12 mouse cellular contexts compared by ENCODE assay signal in genomic region chr13:21181996-21182395, GRCm38 (mm10). TPM values are rescaled to one million over a fixed set of nuclear protein-coding genes. Genes with fewer than 3 reads are reported as not detected.
DNase-seq lines count a peak whose midpoint lies in the region; ATAC-seq and TF ChIP-seq lines count a peak whose summit lies in the region.
"Had no signal": no experiment of that assay in that cellular context is flagged by ENCODE, and none has a peak within 500 bp of the region (broad histone marks: within the 10 kb centered on the region; RNA-seq: fewer than 3 reads in every experiment).

No protein-coding gene starts in this region.

- ATAC-seq in erythroblast, adult 5-6 weeks (replicated peaks; ENCODE audit: low FRiP score, poor library complexity, severe bottlenecking) = no peak
- no peak for ATAC-seq in liver, embryonic 13.5 days (ENCODE audit: low read depth)

- WGBS in liver, embryonic 13.5 days (ENCODE audit: insufficient replicate concordance) = 75% methylated on average over 7 of the region's 7 CpGs

- H3K4me3 ChIP-seq in erythroblast, embryonic 14.5 days (replicated peaks) = peak overlapping the region; percentile 68
- peak overlapping the region; percentile 62 for H3K4me3 ChIP-seq in testis, adult 2 months (ENCODE audit: control insufficient read depth, low read depth, low read length)
- peak overlapping the region; percentile 92 for H3K4me3 ChIP-seq in liver, embryonic 13.5 days (replicated peaks)

- H3K9me3 ChIP-seq in erythroblast, embryonic 14.5 days (ENCODE audit: control insufficient read depth, low read length) = no peaks in the 10 kb centered on the region
- H3K9me3 ChIP-seq in liver, embryonic 13.5 days (replicated peaks) = no peaks in the 10 kb centered on the region

- TF ChIP-seq CTCF in testis, adult 2 months (IDR thresholded peaks at IDR 0.05; ENCODE audit: control insufficient read depth, insufficient read depth, insufficient replicate concordance, low read depth, low read length) = no peak

- DNase-seq in testis, postnatal 14 days (ENCODE audit: low spot score) = no peak
- no peak for DNase-seq in liver, embryonic 13.5 days
- DNase-seq in cerebellum, adult 11 months = no peak
- no peak for DNase-seq in right cerebral cortex, adult 18-20 months
- no peak for DNase-seq in layer of hippocampus, adult 18-20 months (ENCODE audit: low spot score in 2 of 2)
- DNase-seq: adrenal gland, adult 2 months; thymus, postnatal 4 days had no signal

- TF ChIP-seq POLR2A in testis, adult 2 months (IDR thresholded peaks at IDR 0.05; ENCODE audit: control insufficient read depth, low read depth, low read length) = no peak

- H3K36me3 ChIP-seq in erythroblast, embryonic 14.5 days (ENCODE audit: control insufficient read depth) = peaks cover 58% of the 10 kb centered on the region
- peaks cover 4% of the 10 kb centered on the region for H3K36me3 ChIP-seq in testis, adult 2 months (ENCODE audit: control insufficient read depth, insufficient read depth, low read length)
- H3K36me3 ChIP-seq in liver, embryonic 13.5 days = peaks cover 55% of the 10 kb centered on the region

- no peak overlapping the region for H3K27ac ChIP-seq in testis, adult 2 months (ENCODE audit: control insufficient read depth, insufficient read depth, low read depth, low read length)
- H3K27ac ChIP-seq in liver, embryonic 13.5 days = peak overlapping the region; percentile 26; the same call in 1 of the 2 replicates
- H3K27ac ChIP-seq: layer of hippocampus, adult 2 months had no signal

- peak overlapping the region; percentile 98 for H3K9ac ChIP-seq in liver, embryonic 13.5 days

- H3K4me1 ChIP-seq in erythroblast, embryonic 14.5 days (ENCODE audit: control insufficient read depth) = peaks cover 65% of the 10 kb centered on the region
- peaks cover 12% of the 10 kb centered on the region for H3K4me1 ChIP-seq in testis, adult 2 months (ENCODE audit: control insufficient read depth, insufficient read depth, low read length)
- H3K4me1 ChIP-seq in liver, embryonic 13.5 days (replicated peaks) = peaks cover 62% of the 10 kb centered on the region

- H3K27me3 ChIP-seq in erythroblast, embryonic 14.5 days (ENCODE audit: control insufficient read depth) = no peaks in the 10 kb centered on the region
- no peaks in the 10 kb centered on the region for H3K27me3 ChIP-seq in testis, adult 2 months (ENCODE audit: control insufficient read depth, insufficient read depth, low read length)
- H3K27me3 ChIP-seq in liver, embryonic 13.5 days = no peaks in the 10 kb centered on the region

- peak overlapping the region; percentile 94 for H3K4me2 ChIP-seq in liver, embryonic 13.5 days

RNA-seq across cellular contexts. Expression of gene Trim27, which starts 2.8 kb away (rescaled TPM):
- 7.6 and 8.7 TPM in 2 replicates for polyA plus RNA-seq in erythroblast, embryonic 14.5 days (2012)
- total RNA-seq in erythroblast, adult 5-6 weeks (2015; ENCODE audit: low replicate concordance) = 11.9 and 18.4 TPM in 2 replicates
- 37.4 and 42.5 TPM in 2 replicates for total RNA-seq in erythroblast, adult 5-6 weeks (2017; ENCODE audit: low replicate concordance)
- polyA plus RNA-seq in testis, adult 2 months (2012; rRNA removed) = 142 and 149 TPM in 2 replicates
- polyA plus RNA-seq in liver, embryonic 13.5 days (2015; fragmentation: Nextera tagmentation; extraction: Ambion mirVana) = 81.4 and 82.3 TPM in 2 replicates
- total RNA-seq in layer of hippocampus, adult 18-20 months (2021) = 10 to 100 TPM; 42.0 to 45.1 TPM

RNA-seq across cellular contexts. Expression of gene Olfr1368, which starts 36.3 kb away (rescaled TPM):
- not detected in 2 replicates for polyA plus RNA-seq in erythroblast, embryonic 14.5 days (2012)
- total RNA-seq in erythroblast, adult 5-6 weeks (2015; ENCODE audit: low replicate concordance) = not detected in 2 replicates
- not detected in 2 replicates for total RNA-seq in erythroblast, adult 5-6 weeks (2017; ENCODE audit: low replicate concordance)
- 0.10 TPM in 1 of 2 replicates, not detected in the other for polyA plus RNA-seq in testis, adult 2 months (2012; rRNA removed)
- polyA plus RNA-seq in liver, embryonic 13.5 days (2015; fragmentation: Nextera tagmentation; extraction: Ambion mirVana) = not detected in 2 replicates
- not detected for total RNA-seq in layer of hippocampus, adult 18-20 months (2021)
- total RNA-seq: adrenal gland, adult 2 months; layer of hippocampus, adult 2 months had no signal
- polyA plus RNA-seq: adrenal gland, adult 2 months; cortical plate, adult 2 months had no signal

RNA-seq across cellular contexts. Expression of gene Olfr263, which starts 52.6 kb away (rescaled TPM):
- not detected in 2 replicates for polyA plus RNA-seq in erythroblast, embryonic 14.5 days (2012)
- total RNA-seq in erythroblast, adult 5-6 weeks (2015; ENCODE audit: low replicate concordance) = not detected in 2 replicates
- total RNA-seq in erythroblast, adult 5-6 weeks (2017; ENCODE audit: low replicate concordance) = not detected in 2 replicates
- not detected in 2 replicates for polyA plus RNA-seq in testis, adult 2 months (2012; rRNA removed)
- not detected in 2 replicates for polyA plus RNA-seq in liver, embryonic 13.5 days (2015; fragmentation: Nextera tagmentation; extraction: Ambion mirVana)
- not detected for total RNA-seq in layer of hippocampus, adult 18-20 months (2021)
- total RNA-seq: adrenal gland, adult 2 months; layer of hippocampus, adult 2 months had no signal
- polyA plus RNA-seq: adrenal gland, adult 2 months; cortical plate, adult 2 months had no signal
